Mouse (Mus musculus) ZHBTc4 (cell line): ENCODE measurements at regions not wholly inside any gene's neighbourhood (a gene's known extent, or its start where the extent isn't known, plus 50 kb on each side); places are given as distances from the start of the nearest gene placed in this dataset.
"Not testable (repeated sequence)": the region's sequence is repeated elsewhere in the genome, so short reads cannot be mapped to it uniquely, and the experiment has no call there.

Experiments used
- DNase-seq: peaks from one replicate; pipeline ENCODE4 v3.0.0-alpha.2; 2011; ENCODE audit warnings: low read depth, low spot score

- no peak for DNase-seq
Observed at GRCm38 (mm10) chr16:23838696-23839095, 52.1 kb downstream of the Sst start.

GRCm38 (mm10) chr16:23838114-23838513, 52.6 kb downstream of the Sst start:
- DNase-seq, result no peak

GRCm38 (mm10) chr16:23834991-23835390, 55.8 kb downstream of the Sst start:
- no peak for DNase-seq

GRCm38 (mm10) chr16:23833603-23834002, 57.2 kb downstream of the Sst start:
- no peak for DNase-seq

GRCm38 (mm10) chr16:23833042-23833423, 57.7 kb downstream of the Sst start:
- DNase-seq, result peak; percentile 3

- no peak for DNase-seq
Observed at GRCm38 (mm10) chr16:23832393-23833041, 58.2 kb downstream of the Sst start.

DNA sequence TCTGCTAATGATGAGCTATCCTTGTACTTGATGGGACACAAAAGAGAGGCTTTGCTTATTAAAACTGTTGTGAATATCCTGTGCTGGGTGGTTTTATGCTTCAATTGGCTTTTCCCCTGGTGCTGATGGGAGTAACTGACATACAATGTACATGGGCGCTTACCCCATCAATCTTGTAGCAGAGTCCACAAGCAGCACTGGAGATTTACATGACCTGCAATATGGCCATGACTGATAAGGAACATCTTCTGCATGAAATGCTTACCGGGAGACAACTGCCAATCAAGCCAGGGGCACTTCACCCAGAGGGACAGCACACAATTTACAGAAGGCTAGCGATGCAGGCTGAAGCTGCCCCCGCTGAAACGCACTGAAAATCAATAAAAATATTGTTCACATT, 65.1 kb downstream of the Sst start:
- no peak for DNase-seq

DNA sequence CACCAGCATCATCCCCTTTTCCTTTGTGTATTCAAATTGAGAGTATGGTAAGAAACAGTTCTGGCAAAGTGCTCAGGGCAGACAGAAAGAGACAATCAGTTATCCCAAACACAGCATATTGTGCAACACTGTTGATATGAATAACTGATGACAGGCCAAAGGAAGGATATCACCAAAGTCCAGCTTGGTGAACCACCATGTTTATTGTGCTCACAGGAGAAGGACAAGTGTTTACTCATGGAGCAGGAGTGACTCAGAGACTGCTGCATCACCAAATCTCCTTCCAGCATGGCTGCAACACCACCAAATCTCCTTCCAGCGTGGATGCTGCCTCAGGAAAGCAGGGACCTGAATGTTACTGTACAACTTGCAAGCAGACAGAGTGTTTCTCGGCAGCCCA, 105.5 kb downstream of the Sst start:
- DNase-seq, result no peak

- DNase-seq, result no peak
Observed at GRCm38 (mm10) chr16:23784021-23784897, 106.5 kb downstream of the Sst start.

GRCm38 (mm10) chr16:23780440-23781231, 110.1 kb downstream of the Sst start:
- DNase-seq, result no peak

DNA sequence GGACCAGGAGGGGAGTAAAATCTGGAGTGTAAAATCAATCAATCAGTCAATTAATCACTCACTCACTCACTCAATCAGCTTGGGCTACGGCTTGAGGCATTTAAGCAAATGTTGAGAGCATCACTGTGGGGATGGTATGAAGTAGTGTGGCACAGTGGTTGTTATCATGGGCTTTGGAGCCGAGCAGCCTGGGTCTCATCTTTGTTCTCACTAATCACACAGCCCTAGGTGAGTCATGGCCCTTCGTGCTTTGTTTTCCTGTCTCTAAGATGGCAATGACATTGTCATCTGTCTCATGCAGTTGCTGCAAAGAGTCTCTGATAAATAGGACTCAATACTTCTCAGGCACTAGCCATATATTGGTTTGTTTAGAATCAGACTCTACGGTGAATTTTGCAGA, 112.9 kb downstream of the Sst start:
- no peak for DNase-seq

GRCm38 (mm10) chr16:23777041-23777440, 113.7 kb downstream of the Sst start:
- DNase-seq, result peak; percentile 16

DNA sequence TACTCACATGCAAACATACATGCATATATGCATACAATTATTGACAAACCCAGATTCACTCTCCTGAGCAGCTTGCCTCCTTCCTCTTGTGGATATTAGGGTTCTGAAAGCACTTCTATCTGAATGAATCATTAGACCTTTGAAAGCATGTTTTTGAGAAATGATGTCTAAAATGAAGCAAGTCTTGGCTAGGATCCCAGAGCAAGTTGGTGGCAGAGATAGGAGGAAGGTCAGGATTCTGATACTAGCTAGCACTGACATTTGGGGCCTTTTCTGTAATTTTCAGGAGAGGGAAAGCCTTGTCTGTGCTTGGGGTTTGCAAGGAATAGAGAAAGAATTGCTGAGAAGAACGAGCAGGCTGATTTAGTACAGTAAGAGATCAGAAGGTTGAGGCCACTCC, 114.3 kb downstream of the Sst start:
- DNase-seq, result no peak

DNA sequence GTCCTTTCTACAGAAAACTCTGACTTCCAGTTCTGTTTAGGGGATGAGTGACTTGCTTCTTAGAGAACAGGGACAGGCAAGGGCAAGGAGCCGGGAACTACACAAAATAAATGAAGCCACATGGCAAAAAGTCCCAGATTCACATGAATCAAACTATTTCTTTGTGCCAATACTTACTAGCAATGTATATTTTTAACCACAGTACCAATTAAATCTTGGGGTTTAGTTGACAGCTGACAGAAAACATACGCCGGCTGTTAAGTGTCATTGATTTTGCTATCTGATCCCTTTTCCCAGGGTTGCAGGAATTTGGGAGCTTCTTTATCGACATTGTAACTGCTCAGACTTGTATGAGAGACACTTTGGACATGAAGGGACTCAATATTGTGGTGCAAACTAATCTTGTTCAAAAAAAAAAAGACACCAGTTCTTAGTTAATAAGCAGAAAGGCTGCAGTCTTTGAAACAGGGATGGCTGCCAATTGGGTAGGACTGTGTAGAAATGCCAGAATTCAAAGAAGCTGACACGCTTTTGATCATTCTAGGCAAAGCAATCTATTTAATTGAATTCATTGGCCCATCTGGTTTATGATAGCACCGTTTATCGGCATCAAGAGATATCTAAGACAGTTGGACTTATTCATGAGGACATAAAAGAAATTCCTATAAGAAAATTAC, 132.5 kb downstream of the Sst start:
- DNase-seq, result no peak

GRCm38 (mm10) chr16:23737026-23737425, 153.7 kb downstream of the Sst start:
- no peak for DNase-seq

- no peak for DNase-seq
Observed at GRCm38 (mm10) chr16:23735722-23736121, 155.0 kb downstream of the Sst start.

- no peak for DNase-seq
Observed at GRCm38 (mm10) chr16:23726562-23726961, 164.2 kb downstream of the Sst start.

DNA sequence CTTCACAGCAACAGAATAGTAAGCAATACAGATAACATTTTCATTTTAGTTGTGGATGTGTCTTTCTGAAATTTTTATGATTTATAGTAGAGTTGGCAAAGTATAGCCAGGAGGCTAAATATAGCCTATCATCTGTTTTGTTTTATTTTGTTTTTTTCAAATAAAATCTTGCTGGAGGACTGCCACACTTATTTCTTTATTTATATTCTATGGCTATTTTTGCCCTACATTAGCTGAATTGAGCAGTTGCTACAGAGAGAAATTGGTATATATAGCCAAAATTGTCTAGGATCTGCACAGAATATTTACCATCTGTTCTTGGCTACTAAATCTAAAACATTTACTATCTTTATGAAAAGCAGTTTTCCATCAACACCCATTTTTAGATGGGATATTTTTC, 169.0 kb downstream of the Sst start:
- DNase-seq, result no peak

DNA sequence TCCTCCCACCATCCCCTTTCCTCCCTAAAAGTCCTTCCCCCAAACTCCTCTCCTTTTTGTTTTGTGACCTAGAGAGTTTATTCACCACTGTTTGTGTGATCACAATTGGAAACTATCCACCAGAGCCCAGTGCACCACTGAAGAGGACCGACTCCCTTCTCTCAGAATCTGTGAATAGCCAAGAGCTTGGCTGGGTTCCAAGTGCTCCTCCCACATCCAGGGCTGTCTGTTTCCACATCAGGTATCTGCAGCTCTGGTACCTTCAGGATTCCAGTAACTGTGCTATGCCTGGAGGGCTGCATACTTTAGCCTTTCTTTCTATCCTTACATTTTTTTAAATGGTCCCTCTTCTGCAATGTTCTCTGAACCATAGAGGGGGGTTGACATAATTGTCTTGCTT, 180.5 kb upstream of the Masp1 start:
- peak; percentile 70 for DNase-seq

DNA sequence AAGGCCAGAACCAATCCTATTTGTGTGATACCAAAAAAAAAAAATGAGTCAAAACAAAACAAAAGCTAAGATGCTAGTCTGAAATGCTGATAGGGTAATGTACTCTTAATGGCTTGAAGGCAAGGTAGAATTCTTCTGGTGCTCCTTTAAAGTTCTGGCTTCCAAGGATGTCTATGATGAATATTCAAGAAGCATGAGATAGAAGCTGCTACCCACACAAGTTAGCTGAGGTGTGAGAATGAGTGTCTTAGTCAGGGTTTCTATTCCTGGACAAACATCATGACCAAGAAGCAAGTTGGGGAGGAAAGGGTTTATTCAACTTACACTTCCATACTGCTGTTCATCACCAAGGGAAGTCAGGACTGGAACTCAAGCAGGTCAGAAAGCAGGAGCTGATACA, 173.6 kb upstream of the Masp1 start:
- not testable (repeated sequence) for DNase-seq

- peak; percentile 18 for DNase-seq
Observed at GRCm38 (mm10) chr16:23690061-23690460, 169.4 kb upstream of the Masp1 start.

DNA sequence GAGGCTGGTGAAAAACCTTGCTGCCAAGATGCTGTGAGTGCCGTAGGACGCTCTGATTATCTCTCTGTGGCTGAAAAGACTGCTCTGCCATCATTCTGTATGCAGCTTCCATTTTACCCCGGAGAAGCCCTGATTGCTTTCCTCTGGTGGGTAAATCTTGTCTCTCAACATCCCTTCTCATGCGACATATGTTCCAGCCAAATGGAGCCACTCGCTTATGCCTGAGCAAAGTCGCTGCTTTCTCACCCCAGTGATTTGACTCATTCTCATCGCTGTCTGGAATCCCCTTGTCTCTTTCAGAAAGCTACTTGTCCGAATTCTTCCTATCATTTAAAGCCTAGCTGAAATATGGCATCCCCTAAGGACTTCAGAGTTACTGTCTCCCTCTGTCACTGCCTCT, 166.2 kb upstream of the Masp1 start:
- no peak for DNase-seq
